Mouse (Mus musculus) kidney, adult 10 weeks (tissue): ENCODE data around the gene Gm21748. TPM values are rescaled to one million over a fixed set of nuclear protein-coding genes. Genes with fewer than 3 reads are reported as not detected.

Experiments
- polyA plus RNA-seq: library from polyadenylated mRNA; stranded (reverse); fragments of 350-450 nt; fragmentation: Illumina TruSeq; extraction: RNeasy Lipid Tissue Mini Kit (QIAGEN cat#74804); gene quantifications from one replicate; pipeline ENCODE4 v1.2.3, GENCODE M21; 2014; ENCODE audit warnings: low read depth, low replicate concordance

Gene Gm21748
- polyA plus RNA-seq = not detected

GRCm38 (mm10) chrY:90839077-90839476 is at the start of gene Gm21748:
Gene Gm21748 (minus strand): TSS chrY:90839177.

Other genes starting within 250 kb of the Gm21748 start
- gene Gm21860, start 84.4 kb downstream of the Gm21748 start, polyA plus RNA-seq = not detected
- gene Gm47283, start 54.4 kb downstream of the Gm21748 start, polyA plus RNA-seq = not detected